In the genomic region with DNA sequence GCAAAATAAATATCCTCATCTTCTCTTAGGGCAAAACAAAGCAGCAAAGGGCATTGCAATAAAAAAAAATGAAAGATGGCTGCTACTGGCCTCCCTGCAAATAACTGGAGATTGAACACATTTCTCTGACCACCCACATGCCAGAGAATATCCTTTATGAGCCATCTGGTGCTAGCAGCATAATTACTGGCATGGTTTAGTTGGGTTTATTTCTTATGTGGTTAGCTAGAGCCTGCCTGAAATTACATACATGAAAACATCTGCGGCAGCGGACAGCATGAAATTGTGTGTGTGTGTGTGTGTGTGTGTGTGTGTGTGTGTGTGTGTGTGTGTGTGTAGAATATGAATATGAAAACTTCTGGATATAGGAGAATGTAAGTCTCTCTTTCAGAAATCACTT, we compare ENCODE assay signal across 16 mouse cellular contexts.
A peak's percentile ranks its signal among the peaks of the same experiment; 100 is the strongest.
DNase-seq lines count a peak whose midpoint lies in the region; ATAC-seq and TF ChIP-seq lines count a peak whose summit lies in the region.
"Had no signal": no experiment of that assay in that cellular context is flagged by ENCODE, and none has a peak within 500 bp of the region (broad histone marks: within the 10 kb centered on the region; RNA-seq: fewer than 3 reads in every experiment).

No protein-coding gene starts in this region.

- no peak overlapping the region for H3K4me2 ChIP-seq in hindbrain, embryonic 11.5 days (replicated peaks; ENCODE audit: low read depth, low read length)
- H3K4me2 ChIP-seq in embryonic facial prominence, embryonic 15.5 days (replicated peaks), result no peak overlapping the region
- H3K4me2 ChIP-seq in stomach, postnatal 0 days (replicated peaks; ENCODE audit: low read depth), result no peak overlapping the region
- H3K4me2 ChIP-seq: heart, embryonic 11.5 days; kidney, embryonic 15.5 days; lung, embryonic 14.5 days; neural tube, embryonic 12.5 days had no signal

- no peaks in the 10 kb centered on the region for H3K4me1 ChIP-seq in hindbrain, embryonic 11.5 days (replicated peaks; ENCODE audit: control insufficient read depth, insufficient read depth, low read length)
- no peaks in the 10 kb centered on the region for H3K4me1 ChIP-seq in hindbrain, embryonic 10.5 days (replicated peaks)
- H3K4me1 ChIP-seq in embryonic facial prominence, embryonic 15.5 days, result no peaks in the 10 kb centered on the region
- no peaks in the 10 kb centered on the region for H3K4me1 ChIP-seq in lung, adult 2 months (ENCODE audit: control insufficient read depth, insufficient read depth, low read length)
- H3K4me1 ChIP-seq in stomach, postnatal 0 days (replicated peaks; ENCODE audit: control insufficient read depth, insufficient read depth), result no peaks in the 10 kb centered on the region
- H3K4me1 ChIP-seq: kidney, embryonic 15.5 days; neural tube, embryonic 12.5 days had no signal

- no peak for TF ChIP-seq POLR2A in lung, adult 2 months (IDR thresholded peaks at IDR 0.05; ENCODE audit: borderline replicate concordance, extremely low read depth, low read depth, low read length)

- H3K4me3 ChIP-seq in hindbrain, embryonic 11.5 days (ENCODE audit: low read depth, low read length), result no peak overlapping the region
- no peak overlapping the region for H3K4me3 ChIP-seq in hindbrain, embryonic 10.5 days
- H3K4me3 ChIP-seq in embryonic facial prominence, embryonic 15.5 days (replicated peaks), result no peak overlapping the region
- no peak overlapping the region for H3K4me3 ChIP-seq in lung, adult 2 months (replicated peaks; ENCODE audit: extremely low read depth, low read depth, low read length)
- H3K4me3 ChIP-seq in stomach, postnatal 0 days (ENCODE audit: low read depth, low read length), result no peak overlapping the region
- H3K4me3 ChIP-seq: kidney, embryonic 15.5 days; midbrain, embryonic 10.5 days; neural tube, embryonic 12.5 days had no signal

- no peaks in the 10 kb centered on the region for H3K27me3 ChIP-seq in hindbrain, embryonic 11.5 days (ENCODE audit: control insufficient read depth, insufficient read depth, low read length)
- no peaks in the 10 kb centered on the region for H3K27me3 ChIP-seq in hindbrain, embryonic 10.5 days (ENCODE audit: insufficient read depth, poor library complexity, severe bottlenecking)
- H3K27me3 ChIP-seq in embryonic facial prominence, embryonic 15.5 days, result no peaks in the 10 kb centered on the region
- H3K27me3 ChIP-seq in stomach, postnatal 0 days (ENCODE audit: control insufficient read depth, insufficient read depth, low read length), result no peaks in the 10 kb centered on the region
- H3K27me3 ChIP-seq: CH12.LX; kidney, embryonic 15.5 days; neural tube, embryonic 12.5 days had no signal

- no peak overlapping the region for H3K27ac ChIP-seq in hindbrain, embryonic 11.5 days (ENCODE audit: low read depth, low read length)
- no peak overlapping the region for H3K27ac ChIP-seq in hindbrain, embryonic 10.5 days
- H3K27ac ChIP-seq in embryonic facial prominence, embryonic 15.5 days (replicated peaks), result no peak overlapping the region
- H3K27ac ChIP-seq in stomach, postnatal 0 days (replicated peaks), result no peak overlapping the region
- H3K27ac ChIP-seq: kidney, embryonic 15.5 days; midbrain, embryonic 10.5 days; neural tube, embryonic 12.5 days had no signal

- H3K9me3 ChIP-seq in hindbrain, embryonic 11.5 days (ENCODE audit: control insufficient read depth, low read length), result no peaks in the 10 kb centered on the region
- H3K9me3 ChIP-seq in hindbrain, embryonic 10.5 days, result no peaks in the 10 kb centered on the region
- H3K9me3 ChIP-seq in embryonic facial prominence, embryonic 15.5 days (replicated peaks), result no peaks in the 10 kb centered on the region
- H3K9me3 ChIP-seq in stomach, postnatal 0 days (ENCODE audit: control insufficient read depth, low read length), result no peaks in the 10 kb centered on the region
- H3K9me3 ChIP-seq: kidney, embryonic 15.5 days; midbrain, embryonic 10.5 days; neural tube, embryonic 12.5 days had no signal

- H3K9ac ChIP-seq in hindbrain, embryonic 11.5 days (ENCODE audit: low read depth, low read length), result no peak overlapping the region
- no peak overlapping the region for H3K9ac ChIP-seq in embryonic facial prominence, embryonic 15.5 days
- H3K9ac ChIP-seq in stomach, postnatal 0 days (ENCODE audit: low read length), result no peak overlapping the region
- H3K9ac ChIP-seq: kidney, embryonic 15.5 days; lung, embryonic 14.5 days; neural tube, embryonic 12.5 days had no signal

- no peak for DNase-seq in hindbrain, embryonic 11.5 days (ENCODE audit: low spot score)
- DNase-seq in hindbrain, embryonic 10.5 days (ENCODE audit: low spot score), result no peak
- DNase-seq in brain, adult 2 months (ENCODE audit: low read depth, low spot score), result peak; percentile 77
- peak; percentile 70 for DNase-seq in layer of hippocampus, adult 9-11 months
- DNase-seq in lung, adult 2 months, result no peak
- DNase-seq in thymus, postnatal 10 days (ENCODE audit: low spot score in 2 of 2), result no peak
- no peak for DNase-seq in stomach, postnatal 0 days (ENCODE audit: low spot score)
- DNase-seq: adrenal gland, postnatal 14 days; lung, embryonic 14.5 days; thymus, adult 2 months had no signal

- no peaks in the 10 kb centered on the region for H3K36me3 ChIP-seq in hindbrain, embryonic 11.5 days (ENCODE audit: control insufficient read depth, insufficient read depth, low read length)
- H3K36me3 ChIP-seq in hindbrain, embryonic 10.5 days, result no peaks in the 10 kb centered on the region
- H3K36me3 ChIP-seq in embryonic facial prominence, embryonic 15.5 days, result no peaks in the 10 kb centered on the region
- no peaks in the 10 kb centered on the region for H3K36me3 ChIP-seq in stomach, postnatal 0 days (ENCODE audit: control insufficient read depth, insufficient read depth, low read length)
- H3K36me3 ChIP-seq: kidney, embryonic 15.5 days; midbrain, embryonic 10.5 days; neural tube, embryonic 12.5 days had no signal

- no peak for TF ChIP-seq EP300 in stomach, postnatal 0 days (optimal IDR thresholded peaks at IDR 0.05)

- peak; percentile 34; the same call in 1 of the 2 replicates for ATAC-seq in hindbrain, embryonic 11.5 days (ENCODE audit: low FRiP score)
- ATAC-seq in embryonic facial prominence, embryonic 15.5 days (ENCODE audit: insufficient number of reproducible peaks, low FRiP score, low TSS enrichment, low read depth), result peak; percentile 54; the same call in 1 of the 2 replicates
- no peak for ATAC-seq in stomach, postnatal 0 days (ENCODE audit: low FRiP score, low TSS enrichment)

- 84% methylated on average over 2 of the region's 2 CpGs for WGBS in hindbrain, embryonic 11.5 days
- 97% methylated on average over 2 of the region's 2 CpGs for WGBS in hindbrain, embryonic 10.5 days
- 42% methylated on average over 2 of the region's 2 CpGs for WGBS in embryonic facial prominence, embryonic 15.5 days
- WGBS in lung, adult 2 months, result 92% methylated on average over 2 of the region's 2 CpGs
- WGBS in stomach, postnatal 0 days, result 92% methylated on average over 2 of the region's 2 CpGs

- no peak for TF ChIP-seq CTCF in lung, adult 2 months (IDR thresholded peaks at IDR 0.05; ENCODE audit: insufficient read depth, low read length)
- no peak for TF ChIP-seq CTCF in stomach, postnatal 0 days (IDR thresholded peaks at IDR 0.05; ENCODE audit: low read depth)

Comparison
In these comparisons a context has a peak if more than half of its experiments do, and no peak if none do; other contexts are left out.
1. DNase-seq: peak in brain, adult 2 months (single experiment) and layer of hippocampus, adult 9-11 months (single experiment); none in hindbrain, embryonic 11.5 days (single experiment), hindbrain, embryonic 10.5 days (single experiment), lung, adult 2 months (single experiment), thymus, postnatal 10 days (0 of 2) and stomach, postnatal 0 days (single experiment).